Mouse (Mus musculus) CH12.LX (cell line): Measurements from ENCODE around the gene Trir. TPM values are rescaled to one million over a fixed set of nuclear protein-coding genes. Genes with fewer than 3 reads are reported as not detected.

ENCODE experiments used
- DNase-seq: peaks from one replicate; pipeline ENCODE4 v3.0.0-alpha.2; 2013; ENCODE audit errors: extremely low read depth
- H3K27ac ChIP-seq: 2 replicates; pipeline ENCODE4 v1.5.1; 2012; ENCODE audit warnings: low read depth, mild to moderate bottlenecking, control low read depth, moderate library complexity; ENCODE audit not compliant: insufficient read depth
- H3K27me3 ChIP-seq: replicated peaks from 2 replicates; pipeline ENCODE3; 2012; ENCODE audit warnings: inconsistent platforms
- H3K36me3 ChIP-seq, 2 experiments: replicated peaks in 1 of 2; 2 replicates each; pipeline versions ENCODE3 to v1.6.1; 2012; ENCODE audit warnings: inconsistent platforms in 1 of 2, low read length in 1 of 2, mild to moderate bottlenecking in 1 of 2, mixed read lengths in 1 of 2, moderate library complexity in 1 of 2; ENCODE audit not compliant: control insufficient read depth in 1 of 2, insufficient read depth in 1 of 2
- H3K4me1 ChIP-seq, 2 experiments: 2 replicates each; pipeline ENCODE4 v1.6.1; 2012; ENCODE audit warnings: inconsistent platforms in 1 of 2, moderate library complexity in 1 of 2; ENCODE audit not compliant: insufficient read depth in 2 of 2, control insufficient read depth in 1 of 2
- H3K4me2 ChIP-seq: 2 replicates; pipeline ENCODE4 v1.6.1; 2012; ENCODE audit warnings: low read depth, mild to moderate bottlenecking, control low read depth; ENCODE audit not compliant: poor library complexity, insufficient read depth, severe bottlenecking
- H3K4me3 ChIP-seq, 3 experiments: fragments of 150-350 bp in 1 of 3; sonication (generic) in 1 of 3; replicated peaks in 1 of 3; 2 replicates each; pipeline versions ENCODE3 to v1.5.1; 2011 to 2012; ENCODE audit warnings: low read depth in 2 of 3, low read length in 2 of 3, mild to moderate bottlenecking in 2 of 3, moderate library complexity in 2 of 3, control low read depth in 1 of 3, improper control_type of control experiment in 1 of 3, inconsistent platforms in 1 of 3, mixed read lengths in 1 of 3; ENCODE audit not compliant: poor library complexity in 1 of 3
- H3K79me2 ChIP-seq: replicated peaks from 2 replicates; pipeline ENCODE4 v1.6.1; 2012; ENCODE audit warnings: mild to moderate bottlenecking, moderate library complexity; ENCODE audit not compliant: control insufficient read depth, poor library complexity, insufficient read depth, severe bottlenecking; ENCODE audit errors: extremely low read depth
- H3K9ac ChIP-seq: 2 replicates; pipeline ENCODE4 v1.6.1; 2012; ENCODE audit warnings: low read depth, mild to moderate bottlenecking, control low read depth, moderate library complexity; ENCODE audit not compliant: insufficient read depth
- H3K9me3 ChIP-seq: replicated peaks from 2 replicates; pipeline ENCODE3; 2012; ENCODE audit warnings: low read length, inconsistent platforms, mixed read lengths
- BHLHE40 ChIP-seq: IDR thresholded peaks from 2 replicates; pipeline ENCODE4 v1.6.1; 2011; ENCODE audit warnings: mild to moderate bottlenecking, low read depth, low read length, improper control_type of control experiment
- CHD2 ChIP-seq: IDR thresholded peaks from 2 replicates; pipeline ENCODE4 v1.6.1; 2011; ENCODE audit warnings: low read length, improper control_type of control experiment
- CTCF ChIP-seq, 2 experiments: IDR thresholded peaks in 1 of 2; conservative IDR thresholded peaks in 1 of 2; 2 replicates each; pipeline ENCODE4 v1.5.1; 2011 to 2012; ENCODE audit warnings: low read depth in 2 of 2, low read length in 2 of 2, improper control_type of control experiment in 1 of 2, inconsistent platforms in 1 of 2, mild to moderate bottlenecking in 1 of 2, moderate library complexity in 1 of 2
- E2F4 ChIP-seq: IDR thresholded peaks from 2 replicates; pipeline ENCODE4 v1.6.1; 2011; ENCODE audit warnings: low read depth, low read length, improper control_type of control experiment; ENCODE audit not compliant: insufficient replicate concordance
- EP300 ChIP-seq: IDR thresholded peaks from 2 replicates; pipeline ENCODE4 v1.6.1; 2011; ENCODE audit warnings: low read length, improper control_type of control experiment
- GABPA ChIP-seq: IDR thresholded peaks from 2 replicates; pipeline ENCODE4 v1.6.1; 2012; ENCODE audit warnings: low read depth, low read length, improper control_type of control experiment, inconsistent platforms; ENCODE audit not compliant: insufficient replicate concordance
- IRF4 ChIP-seq: IDR thresholded peaks from 2 replicates; pipeline ENCODE4 v1.6.1; 2014; ENCODE audit warnings: low read depth, mild to moderate bottlenecking, inconsistent platforms, low read length, improper control_type of control experiment
- JUN ChIP-seq: IDR thresholded peaks from 2 replicates; pipeline ENCODE4 v1.6.1; 2011; ENCODE audit warnings: low read depth, mild to moderate bottlenecking, low read length, improper control_type of control experiment, moderate library complexity; ENCODE audit not compliant: insufficient read depth
- JUND ChIP-seq: conservative IDR thresholded peaks from 2 replicates; pipeline ENCODE4 v1.6.1; 2011; ENCODE audit warnings: low read depth, low read length, improper control_type of control experiment
- KAT2A ChIP-seq: IDR thresholded peaks from 2 replicates; pipeline ENCODE4 v1.6.1; 2012; ENCODE audit warnings: low read length, improper control_type of control experiment, inconsistent platforms; ENCODE audit not compliant: insufficient replicate concordance
- MAX ChIP-seq: IDR thresholded peaks from 2 replicates; pipeline ENCODE4 v1.6.1; 2011; ENCODE audit warnings: low read length, improper control_type of control experiment
- MAZ ChIP-seq: IDR thresholded peaks from 2 replicates; pipeline ENCODE4 v1.6.1; 2012; ENCODE audit warnings: low read depth, mild to moderate bottlenecking, inconsistent platforms, low read length, improper control_type of control experiment, moderate library complexity
- MEF2A ChIP-seq: IDR thresholded peaks from 2 replicates; pipeline ENCODE4 v1.6.1; 2014; ENCODE audit warnings: low read depth, mild to moderate bottlenecking, inconsistent platforms, low read length, improper control_type of control experiment, borderline replicate concordance
- MXI1 ChIP-seq: IDR thresholded peaks from 2 replicates; pipeline ENCODE4 v1.6.1; 2011; ENCODE audit warnings: mild to moderate bottlenecking, low read depth, low read length, improper control_type of control experiment
- MYC ChIP-seq: IDR thresholded peaks from 2 replicates; pipeline ENCODE4 v1.6.1; 2011; ENCODE audit warnings: low read depth, mild to moderate bottlenecking, improper control_type of control experiment, low read length
- NELFE ChIP-seq: IDR thresholded peaks from 2 replicates; pipeline ENCODE4 v1.6.1; 2011; ENCODE audit warnings: low read depth, low read length, improper control_type of control experiment
- NRF1 ChIP-seq: IDR thresholded peaks from 2 replicates; pipeline ENCODE4 v1.6.1; 2014; ENCODE audit warnings: low read depth, mild to moderate bottlenecking, inconsistent platforms, low read length, improper control_type of control experiment, moderate library complexity
- PAX5 ChIP-seq: IDR thresholded peaks from 2 replicates; pipeline ENCODE4 v1.6.1; 2012; ENCODE audit warnings: low read length, inconsistent platforms, mixed read lengths
- POLR2A ChIP-seq: IDR thresholded peaks from 2 replicates; pipeline ENCODE4 v1.6.1; 2011; ENCODE audit warnings: low read depth, mild to moderate bottlenecking, improper control_type of control experiment, low read length
- POLR2AphosphoS2 ChIP-seq: IDR thresholded peaks from 2 replicates; pipeline ENCODE4 v1.6.1; 2011; ENCODE audit warnings: low read depth, low read length, improper control_type of control experiment
- RAD21 ChIP-seq: IDR thresholded peaks from 2 replicates; pipeline ENCODE4 v1.6.1; 2011; ENCODE audit warnings: low read depth, mild to moderate bottlenecking, low read length, improper control_type of control experiment, moderate library complexity
- RCOR1 ChIP-seq: conservative IDR thresholded peaks from 2 replicates; pipeline ENCODE4 v1.6.1; 2012; ENCODE audit warnings: low read depth, mild to moderate bottlenecking, inconsistent platforms, low read length, improper control_type of control experiment
- SIN3A ChIP-seq: IDR thresholded peaks from 2 replicates; pipeline ENCODE4 v1.6.1; 2012; ENCODE audit warnings: low read length, improper control_type of control experiment, inconsistent platforms
- SMC3 ChIP-seq: IDR thresholded peaks from 2 replicates; pipeline ENCODE4 v1.6.1; 2011; ENCODE audit warnings: low read depth, low read length, improper control_type of control experiment
- TBP ChIP-seq: conservative IDR thresholded peaks from 2 replicates; pipeline ENCODE4 v1.6.1; 2011; ENCODE audit warnings: low read depth, low read length, improper control_type of control experiment
- TCF12 ChIP-seq: IDR thresholded peaks from 2 replicates; pipeline ENCODE4 v1.6.1; 2014; ENCODE audit warnings: low read depth, mild to moderate bottlenecking, inconsistent platforms, low read length, improper control_type of control experiment
- UBTF ChIP-seq: IDR thresholded peaks from 2 replicates; pipeline ENCODE4 v1.6.1; 2012; ENCODE audit warnings: low read depth, mild to moderate bottlenecking, inconsistent platforms, low read length, improper control_type of control experiment, moderate library complexity
- USF1 ChIP-seq: IDR thresholded peaks from 2 replicates; pipeline ENCODE4 v1.6.1; 2014; ENCODE audit warnings: low read depth, mild to moderate bottlenecking, inconsistent platforms, low read length, improper control_type of control experiment
- USF2 ChIP-seq: conservative IDR thresholded peaks from 2 replicates; pipeline ENCODE4 v1.6.1; 2011; ENCODE audit warnings: low read depth, low read length, improper control_type of control experiment
- ZC3H11A ChIP-seq: IDR thresholded peaks from 2 replicates; pipeline ENCODE4 v1.6.1; 2012; ENCODE audit warnings: low read depth, mild to moderate bottlenecking, inconsistent platforms, low read length, improper control_type of control experiment
- ZKSCAN1 ChIP-seq: IDR thresholded peaks from 2 replicates; pipeline ENCODE4 v1.6.1; 2012; ENCODE audit warnings: low read depth, inconsistent platforms, low read length, improper control_type of control experiment, borderline replicate concordance
- ZMIZ1 ChIP-seq: IDR thresholded peaks from 2 replicates; pipeline ENCODE4 v1.6.1; 2012; ENCODE audit warnings: low read depth, mild to moderate bottlenecking, inconsistent platforms, low read length, improper control_type of control experiment
- ZNF384 ChIP-seq: IDR thresholded peaks from 2 replicates; pipeline ENCODE4 v1.6.1; 2012; ENCODE audit warnings: low read depth, low read length, improper control_type of control experiment, inconsistent platforms
- dilution Hi-C: fragments of 300-500 bp; cut with MboI; formaldehyde crosslinking; loops from 2 replicates; pipeline ENCODE4 v1.14.3; 2020; ENCODE audit warnings: low sequenced_read_pairs; ENCODE audit not compliant: extremely low pct_unique_long_range_greater_than_20kb, extremely low pct_ligation_motif_present
- in situ Hi-C: fragments of 300-500 bp; cut with MboI; formaldehyde crosslinking; loops from 3 replicates; pipeline ENCODE4 v1.14.3; 2019; ENCODE audit warnings: low sequenced_read_pairs, low pct_ligation_motif_present, low pct_unique_long_range_greater_than_20kb, mixed read lengths
- polyA plus RNA-seq: library from polyadenylated mRNA; unstranded; fragments of >175 nt; gene quantifications from 2 replicates; pipeline ENCODE4 v1.2.1, GENCODE M21; 2012; ENCODE audit warnings: low read depth; ENCODE audit not compliant: insufficient read length
- total RNA-seq, 2 experiments: library from RNA; depleted of rRNA; stranded (reverse); fragments of 300-350 nt in 1 of 2; fragments of >200 nt in 1 of 2; gene quantifications; 2 replicates each; pipeline ENCODE4 v1.2.3; 2012 to 2014

Gene Trir
- total and polyA plus RNA-seq, 3 experiments = 151 to 209 (median 185) TPM

DNA sequence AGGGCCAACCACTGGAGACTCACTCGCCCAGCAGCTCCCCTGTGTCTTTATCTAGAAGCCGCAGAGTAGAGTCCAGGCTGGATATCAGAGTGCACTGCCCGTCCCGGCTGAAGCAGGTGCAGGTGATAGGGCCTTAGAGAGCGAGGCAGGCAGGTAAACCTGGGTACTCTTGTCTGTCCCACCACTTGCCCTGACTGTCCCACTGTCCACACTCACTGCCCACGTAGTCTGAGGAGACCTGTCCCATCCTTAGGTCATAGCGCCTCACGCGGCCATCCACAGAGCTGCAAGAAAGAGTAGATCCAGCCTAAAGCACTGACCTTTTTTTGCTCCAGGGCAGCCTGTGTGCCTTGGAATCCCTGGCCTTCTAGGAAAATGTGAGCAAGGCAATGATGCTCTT is 49.4 kb downstream of the Trir start:
- Histone ChIP-seq H3K4me3 (no peak overlapping the region), H3K4me2 (no peak overlapping the region), H3K36me3 (peaks cover 47 to 65% of the 10 kb centered on the region in 2 experiments), H3K27ac (no peak overlapping the region), H3K27me3 (no peaks in the 10 kb centered on the region), H3K79me2 (peaks cover 17% of the 10 kb centered on the region), H3K9ac (no peak overlapping the region), H3K4me1 (peaks cover 6 to 27% of the 10 kb centered on the region in 2 experiments), H3K9me3 (no peaks in the 10 kb centered on the region)
- no peak for TF ChIP-seq CHD2
- TF ChIP-seq CTCF (conservative IDR thresholded peaks at IDR 0.05 in 1 of 2, IDR thresholded peaks at IDR 0.05 in 1 of 2; ENCODE audit: low read depth in 2 of 2, low read length in 2 of 2) = peak in 1 of 2 experiments; percentile 18; a peak in 3 of 4 replicates
- TF ChIP-seq BHLHE40 = no peak
- TF ChIP-seq UBTF = no peak
- in situ Hi-C loops (no loop called here), dilution Hi-C loops (no loop called here)
- DNase-seq = no peak

DNA sequence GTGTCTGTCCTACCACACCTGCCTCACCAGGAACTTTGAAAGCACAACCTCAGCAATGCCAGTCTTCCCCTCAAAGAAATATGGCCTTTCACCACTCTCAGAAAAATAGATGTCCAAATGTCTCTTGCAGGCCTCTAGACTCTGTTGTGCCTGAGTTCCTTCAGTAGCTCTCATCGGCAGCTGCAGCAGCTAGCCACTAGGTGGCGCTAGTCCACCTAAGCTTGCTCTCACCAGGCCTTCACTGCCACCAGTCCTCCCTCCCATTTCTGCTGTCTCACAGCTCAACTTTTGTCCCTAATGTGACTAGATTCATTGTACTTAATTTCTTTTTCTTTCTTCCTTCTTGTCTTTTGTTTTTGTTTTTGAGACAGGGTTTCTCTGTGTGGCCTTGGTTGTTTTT is 50.4 kb downstream of the Trir start:
- Histone ChIP-seq H3K36me3 (peaks cover 47 to 65% of the 10 kb centered on the region in 2 experiments), H3K79me2 (peaks cover 23% of the 10 kb centered on the region), H3K9me3 (no peaks in the 10 kb centered on the region), H3K4me1 (peaks cover 6 to 34% of the 10 kb centered on the region in 2 experiments), H3K4me2 (no peak overlapping the region), H3K27ac (no peak overlapping the region), H3K27me3 (no peaks in the 10 kb centered on the region), H3K9ac (no peak overlapping the region), H3K4me3 (no peak overlapping the region)
- in situ Hi-C loops (no loop called here), dilution Hi-C loops (no loop called here)
- DNase-seq = peak; percentile 86
- no peak for TF ChIP-seq POLR2AphosphoS2
- no peak for TF ChIP-seq SIN3A
- peak; percentile 68; the same call in 1 of the 2 replicates for TF ChIP-seq MYC
- peak; percentile 95 to 98 for TF ChIP-seq CTCF (conservative IDR thresholded peaks at IDR 0.05 in 1 of 2, IDR thresholded peaks at IDR 0.05 in 1 of 2; ENCODE audit: low read depth in 2 of 2, low read length in 2 of 2)
- TF ChIP-seq CHD2 = no peak
- TF ChIP-seq POLR2A = no peak
- TF ChIP-seq MAZ = no peak
- no peak for TF ChIP-seq JUN
- peak; percentile 85 for TF ChIP-seq RAD21
- no peak for TF ChIP-seq USF1
- TF ChIP-seq MEF2A = 0 out of 2 replicates have a peak, but pooled peaks have one; percentile 30
- TF ChIP-seq PAX5 = no peak
- no peak for TF ChIP-seq JUND
- no peak for TF ChIP-seq RCOR1
- no peak for TF ChIP-seq TBP
- no peak for TF ChIP-seq ZNF384
- 0 out of 2 replicates have a peak, but pooled peaks have one; percentile 32 for TF ChIP-seq TCF12
- TF ChIP-seq NELFE = peak; percentile 68
- no peak for TF ChIP-seq NRF1
- TF ChIP-seq USF2 = no peak
- TF ChIP-seq IRF4 = peak; percentile 57
- peak; percentile 78 for TF ChIP-seq SMC3
- TF ChIP-seq BHLHE40 = 0 out of 2 replicates have a peak, but pooled peaks have one; percentile 18
- no peak for TF ChIP-seq ZMIZ1
- TF ChIP-seq EP300 = no peak
- TF ChIP-seq E2F4 = no peak
- TF ChIP-seq MXI1 = no peak
- no peak for TF ChIP-seq KAT2A
- TF ChIP-seq GABPA = no peak
- peak; percentile 38; the same call in 1 of the 2 replicates for TF ChIP-seq MAX
- 0 out of 2 replicates have a peak, but pooled peaks have one; percentile 17 for TF ChIP-seq ZC3H11A
- no peak for TF ChIP-seq ZKSCAN1
- no peak for TF ChIP-seq UBTF
